Mouse (Mus musculus): ENCODE measurements around the gene Tspan18.

GRCm38 (mm10) chr2:93162791-93163190 lies 171.5 kb downstream of the Tspan18 start:
- TF ChIP-seq CTCF (IDR thresholded peaks at IDR 0.05): no peak
- 0 out of 2 replicates have a peak, but pooled peaks have one; percentile 32 for TF ChIP-seq POLR2A (IDR thresholded peaks at IDR 0.05; ENCODE audit: insufficient read depth, low read depth, low read length)
- TF ChIP-seq EP300 (IDR thresholded peaks at IDR 0.05; ENCODE audit: insufficient read depth, low read depth, low read length): 0 out of 2 replicates have a peak, but pooled peaks have one; percentile 12

Measured in heart, adult 2 months (tissue).